Mouse (Mus musculus) small intestine, adult 2 months (tissue): ENCODE results near the gene Ddx50. TPM values are rescaled to one million over a fixed set of nuclear protein-coding genes. Genes with fewer than 3 reads are reported as not detected.
A peak's percentile ranks its signal among the peaks of the same experiment; 100 is the strongest.

ENCODE experiments used
- H3K27ac ChIP-seq: fragments of 200-500 bp; 2 replicates; pipeline ENCODE4 v1.5.1; 2012; ENCODE audit warnings: low read depth, low read length, control low read depth, inconsistent platforms; ENCODE audit not compliant: insufficient read depth
- H3K27me3 ChIP-seq: fragments of 200-500 bp; 2 replicates; pipeline ENCODE4 v1.6.1; 2012; ENCODE audit warnings: mild to moderate bottlenecking, moderate library complexity, low read length, inconsistent platforms; ENCODE audit not compliant: control insufficient read depth, insufficient read depth
- H3K36me3 ChIP-seq: fragments of 200-500 bp; 2 replicates; pipeline ENCODE4 v1.6.1; 2012; ENCODE audit warnings: mild to moderate bottlenecking, low read length, control low read depth, inconsistent platforms; ENCODE audit not compliant: control insufficient read depth, insufficient read depth
- H3K4me1 ChIP-seq: fragments of 200-500 bp; 2 replicates; pipeline ENCODE4 v1.6.1; 2012; ENCODE audit warnings: low read length, inconsistent platforms, mixed read lengths; ENCODE audit not compliant: control insufficient read depth, insufficient read depth, insufficient read length
- H3K4me3 ChIP-seq: fragments of 200-500 bp; 2 replicates; pipeline ENCODE4 v1.5.1; 2012; ENCODE audit warnings: low read depth, mild to moderate bottlenecking, control low read depth, inconsistent platforms, low read length, moderate library complexity
- CTCF ChIP-seq: fragments of 200-500 bp; IDR thresholded peaks from 2 replicates; pipeline ENCODE4 v1.5.1; 2012; ENCODE audit warnings: low read depth, mild to moderate bottlenecking, control low read depth, inconsistent platforms, low read length, moderate library complexity, mixed read lengths; ENCODE audit not compliant: insufficient replicate concordance, insufficient read length; ENCODE audit errors: extremely low read depth
- POLR2A ChIP-seq: fragments of 200-500 bp; IDR thresholded peaks from 2 replicates; pipeline ENCODE4 v1.6.1; 2012; ENCODE audit warnings: low read depth, mild to moderate bottlenecking, control low read depth, inconsistent platforms, low read length, moderate library complexity
- WGBS: fragments of 180-500 bp; shearing (Covaris S2); methylation state at CpG from one replicate; pipeline ENCODE4 v1.1.7; 2018; 5-methylcytosine and 5-hydroxymethylcytosine counted together
- polyA plus RNA-seq: library from polyadenylated mRNA; depleted of rRNA; stranded (reverse); fragments of >200 nt; gene quantifications from 2 replicates; pipeline ENCODE4 v1.2.3, GENCODE M21; 2012

Ddx50 gene
- polyA plus RNA-seq, 1 experiment = 2.8 TPM

- 89% methylated on average over 6 of the region's 6 CpGs for WGBS
- no peaks in the 10 kb centered on the region for H3K4me1 ChIP-seq
- TF ChIP-seq POLR2A (no peak), CTCF (no peak)
- no peak overlapping the region for H3K4me3 ChIP-seq
- H3K27me3 ChIP-seq = no peaks in the 10 kb centered on the region; the same call in 1 of the 2 replicates
- no peak overlapping the region for H3K27ac ChIP-seq
- H3K36me3 ChIP-seq = no peaks in the 10 kb centered on the region
Measured at GRCm38 (mm10) chr10:62676196-62676595, 25.2 kb upstream of the Ddx50 start.

GRCm38 (mm10) chr10:62672359-62672758 is 21.3 kb upstream of the Ddx50 start:
- Histone ChIP-seq H3K27ac (no peak overlapping the region), H3K4me1 (peaks cover 7% of the 10 kb centered on the region; the same call in 1 of the 2 replicates), H3K36me3 (no peaks in the 10 kb centered on the region), H3K4me3 (no peak overlapping the region), H3K27me3 (no peaks in the 10 kb centered on the region; the same call in 1 of the 2 replicates)
- WGBS = 94% methylated on average over 2 of the region's 2 CpGs
- TF ChIP-seq CTCF (no peak), POLR2A (no peak)

- TF ChIP-seq POLR2A = no peak
- no peak for TF ChIP-seq CTCF
- H3K4me1 ChIP-seq = peaks cover 12% of the 10 kb centered on the region; the same call in 1 of the 2 replicates
- WGBS = 34% methylated on average over 14 of the region's 14 CpGs
- no peak overlapping the region for H3K4me3 ChIP-seq
- no peaks in the 10 kb centered on the region for H3K27me3 ChIP-seq
- H3K36me3 ChIP-seq = no peaks in the 10 kb centered on the region
- H3K27ac ChIP-seq = no peak overlapping the region
Measured at GRCm38 (mm10) chr10:62669245-62669644, 18.2 kb upstream of the Ddx50 start.

- Histone ChIP-seq H3K4me1 (peaks cover 12% of the 10 kb centered on the region; the same call in 1 of the 2 replicates), H3K36me3 (no peaks in the 10 kb centered on the region), H3K27ac (0 out of 2 replicates have a peak overlapping the region, but pooled peaks have one; percentile 18), H3K27me3 (no peaks in the 10 kb centered on the region), H3K4me3 (no peak overlapping the region)
- 38% methylated on average over 2 of the region's 2 CpGs for WGBS
- TF ChIP-seq POLR2A (no peak), CTCF (no peak)
Measured at GRCm38 (mm10) chr10:62668463-62668862, 17.4 kb upstream of the Ddx50 start.

GRCm38 (mm10) chr10:62668043-62668442 is 17.0 kb upstream of the Ddx50 start:
- no peaks in the 10 kb centered on the region for H3K36me3 ChIP-seq
- H3K4me3 ChIP-seq = no peak overlapping the region
- TF ChIP-seq CTCF = no peak
- no peak for TF ChIP-seq POLR2A
- H3K27ac ChIP-seq = 0 out of 2 replicates have a peak overlapping the region, but pooled peaks have one; percentile 18
- WGBS = 36% methylated on average over 5 of the region's 5 CpGs
- no peaks in the 10 kb centered on the region for H3K27me3 ChIP-seq
- H3K4me1 ChIP-seq = peaks cover 12% of the 10 kb centered on the region; the same call in 1 of the 2 replicates

GRCm38 (mm10) chr10:62664963-62665590 is 14.1 kb upstream of the Ddx50 start:
- peak overlapping the region; percentile 62 for H3K27ac ChIP-seq

GRCm38 (mm10) chr10:62664171-62664570 is 13.2 kb upstream of the Ddx50 start:
- no peaks in the 10 kb centered on the region for H3K36me3 ChIP-seq
- WGBS = 82% methylated on average over 10 of the region's 10 CpGs
- H3K4me3 ChIP-seq = no peak overlapping the region
- H3K27ac ChIP-seq = 0 out of 2 replicates have a peak overlapping the region, but pooled peaks have one; percentile 7
- TF ChIP-seq POLR2A (no peak), CTCF (no peak)
- H3K27me3 ChIP-seq = no peaks in the 10 kb centered on the region
- H3K4me1 ChIP-seq = peaks cover 9% of the 10 kb centered on the region; the same call in 1 of the 2 replicates

More at GRCm38 (mm10) chr10:62664963-62665590, 14.1 kb upstream of the Ddx50 start:
- TF ChIP-seq CTCF (no peak), POLR2A (no peak)
- Histone ChIP-seq H3K4me3 (peak overlapping the region; percentile 58), H3K4me1 (peaks cover 12% of the 10 kb centered on the region; the same call in 1 of the 2 replicates), H3K27me3 (no peaks in the 10 kb centered on the region), H3K36me3 (no peaks in the 10 kb centered on the region)
- WGBS = 53% methylated on average over 27 of the region's 27 CpGs
